Mouse (Mus musculus) right cerebral cortex, postnatal 25 days (tissue): ENCODE data around the gene Ism2.
A peak's percentile ranks its signal among the peaks of the same experiment; 100 is the strongest.
"Not testable (repeated sequence)": the region's sequence is repeated elsewhere in the genome, so short reads cannot be mapped to it uniquely, and the experiment has no call there.

Source experiments
- DNase-seq: peaks from one replicate; pipeline ENCODE4 v3.0.0; 2022

Ism2 gene

DNA sequence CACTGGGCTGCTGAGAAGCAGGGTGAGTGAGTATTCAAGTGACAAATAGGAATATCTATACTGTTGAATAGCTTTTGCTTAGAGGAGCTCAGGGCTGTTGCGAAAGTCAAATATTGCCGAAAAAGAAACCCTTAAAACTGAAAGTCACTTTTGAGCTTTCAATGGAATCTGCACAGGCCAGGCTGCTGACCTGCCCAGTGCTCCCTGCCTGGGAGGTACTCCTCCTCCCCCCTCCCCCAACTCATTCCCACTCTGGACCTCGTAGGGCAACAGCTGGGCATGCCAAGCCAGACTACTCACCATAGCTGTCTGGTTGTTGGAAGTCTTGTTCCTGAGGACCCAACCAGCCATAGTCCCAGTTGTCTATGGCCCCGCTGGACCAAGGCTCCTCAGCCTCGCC is 14.8 kb downstream of the Ism2 start:
- no peak for DNase-seq

DNA sequence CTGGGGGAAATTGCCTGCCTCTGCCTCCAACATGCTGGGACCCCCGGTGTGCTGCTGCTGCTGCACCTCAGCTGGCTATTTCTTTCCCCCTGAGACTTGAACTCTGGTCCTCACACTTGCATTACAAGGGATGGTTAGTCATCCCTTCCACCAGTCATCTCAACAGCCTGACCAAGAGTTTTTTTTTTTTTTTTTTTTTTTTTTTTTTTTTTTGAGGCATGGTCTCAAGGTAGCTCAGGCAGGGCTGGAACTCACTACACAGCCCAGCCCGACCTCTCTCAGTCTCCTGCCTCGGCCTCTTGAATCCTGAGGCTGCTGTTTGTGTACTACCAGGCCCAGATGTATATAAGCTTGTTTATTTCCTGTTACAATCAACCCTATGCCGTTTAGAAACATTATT is 15.2 kb downstream of the Ism2 start:
- no peak for DNase-seq

DNA sequence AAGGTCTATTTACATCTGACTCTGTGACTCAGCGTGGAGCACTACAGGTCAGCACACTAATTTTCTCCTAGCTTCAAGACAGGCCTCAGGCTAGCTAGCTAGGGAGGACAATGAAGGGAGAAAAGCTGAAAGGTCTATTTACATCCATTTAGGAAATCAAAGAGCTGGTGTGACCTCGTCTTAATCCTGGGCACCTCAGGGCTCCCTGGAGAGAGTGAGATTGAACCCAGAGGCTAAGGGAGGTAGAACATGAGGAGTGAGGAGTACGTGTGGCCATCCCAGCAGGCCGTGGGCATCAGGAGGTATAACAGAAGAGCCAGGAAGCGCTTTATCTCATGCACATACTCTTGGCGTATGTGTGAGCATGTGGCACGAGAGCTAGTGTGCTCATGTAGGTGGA is 15.8 kb downstream of the Ism2 start:
- no peak for DNase-seq

DNA sequence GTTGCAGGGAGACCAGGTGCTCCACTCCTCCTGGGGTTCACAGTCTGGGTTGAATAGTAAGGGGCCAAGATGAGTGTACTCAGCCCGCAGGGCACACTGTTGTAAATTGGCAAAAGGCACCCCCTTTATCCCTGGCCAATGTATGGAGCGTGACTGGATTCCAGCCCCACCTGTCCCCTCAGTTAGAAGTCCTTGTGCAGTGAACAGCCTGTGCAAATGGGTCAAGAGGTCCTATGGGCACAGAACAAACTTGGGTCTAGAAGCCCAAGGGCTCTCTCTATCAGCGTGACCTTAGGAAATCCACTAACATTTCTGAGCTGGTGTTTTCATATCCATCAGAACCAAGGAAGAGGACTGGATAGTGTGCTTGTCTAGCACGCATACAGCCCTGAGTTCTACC is 16.8 kb downstream of the Ism2 start:
- DNase-seq = no peak

DNA sequence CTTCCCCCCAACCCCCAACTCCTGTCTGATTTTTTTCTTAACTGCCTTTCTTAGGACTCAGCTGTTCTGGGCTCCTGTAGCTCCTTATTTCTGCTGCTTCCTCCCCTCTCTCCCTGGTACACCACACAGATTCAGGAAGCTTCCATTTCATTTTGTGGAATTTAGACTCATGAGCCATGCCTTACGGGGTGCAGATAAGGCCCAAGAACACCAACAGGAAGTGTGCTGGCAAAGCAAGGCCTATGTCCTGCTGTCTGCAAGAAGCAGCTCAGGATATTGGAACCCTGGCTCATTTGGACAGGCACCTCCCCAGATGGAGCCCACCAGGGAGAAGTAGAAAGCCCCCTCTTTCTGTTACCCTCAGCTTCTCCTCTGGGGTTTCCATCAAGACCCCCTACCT is 17.7 kb downstream of the Ism2 start:
- no peak for DNase-seq

DNA sequence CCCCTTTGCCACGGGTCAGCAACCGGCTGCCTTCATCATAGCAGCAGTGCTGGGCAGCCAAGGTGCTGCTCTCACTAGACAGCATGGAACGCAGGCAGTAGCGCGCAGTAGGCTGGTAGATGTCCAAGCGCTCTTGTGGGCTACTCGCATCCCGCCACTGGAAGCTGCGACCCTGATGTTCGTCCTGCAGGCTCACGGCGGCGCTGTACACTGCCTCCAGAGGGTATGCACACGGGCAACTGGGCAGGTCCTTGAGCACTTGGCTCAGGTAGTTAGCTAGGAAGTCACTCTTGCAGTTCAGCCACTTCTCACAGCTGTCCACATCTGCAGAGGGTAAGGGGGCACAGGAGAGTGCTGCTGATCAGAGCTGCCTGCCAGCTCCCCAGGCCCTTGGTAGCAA is 19.6 kb downstream of the Ism2 start:
- DNase-seq = no peak

DNA sequence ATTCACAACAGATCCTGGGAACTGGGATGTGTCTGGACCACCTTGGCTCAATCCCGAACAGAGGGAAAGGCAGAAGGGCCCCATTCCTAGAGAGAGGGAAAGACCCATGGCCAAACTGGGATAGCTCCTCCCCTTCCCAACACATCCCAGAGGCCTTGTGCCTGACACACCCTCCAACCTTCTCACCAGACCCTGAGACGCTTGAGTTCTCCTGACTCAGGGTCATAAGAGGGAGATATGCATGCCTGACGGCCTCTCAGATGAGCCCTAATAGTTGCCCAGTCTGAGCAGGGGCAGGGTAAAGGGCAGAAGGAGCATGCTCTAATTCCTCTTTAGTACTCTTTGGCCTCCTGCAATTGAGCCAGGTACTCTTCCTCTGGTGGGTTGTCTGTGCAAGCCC is 20.2 kb downstream of the Ism2 start:
- DNase-seq = no peak

DNA sequence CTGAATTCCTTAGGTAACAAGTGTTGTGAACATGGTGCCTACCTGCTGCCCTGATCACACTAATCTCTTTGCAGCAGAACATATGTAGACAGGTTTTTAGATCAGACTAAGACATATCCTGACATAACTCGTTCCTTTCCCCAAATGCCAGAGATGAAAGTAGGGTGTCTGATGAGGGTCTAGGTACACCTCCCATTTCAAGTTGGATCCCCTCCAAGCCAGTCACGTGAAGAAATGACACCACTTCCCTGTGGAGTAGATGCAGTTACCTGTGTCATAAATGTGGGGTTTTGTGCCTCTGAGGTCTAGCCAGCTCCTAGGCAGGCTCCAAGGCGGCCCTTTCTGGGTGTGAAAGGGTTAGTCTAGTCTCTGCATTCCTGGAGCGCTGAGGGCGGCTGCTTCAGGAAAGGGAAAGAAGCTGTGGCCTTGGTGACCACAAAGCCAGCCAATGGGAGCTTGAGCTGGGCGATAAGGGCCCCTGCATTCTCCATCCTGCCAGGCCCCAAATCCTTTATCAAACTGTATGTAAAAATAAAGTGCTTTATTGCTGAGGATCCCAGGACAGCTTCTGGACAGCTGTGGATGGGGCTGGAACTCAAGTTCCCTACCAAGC is 21.3 kb downstream of the Ism2 start:
- DNase-seq = no peak

DNA sequence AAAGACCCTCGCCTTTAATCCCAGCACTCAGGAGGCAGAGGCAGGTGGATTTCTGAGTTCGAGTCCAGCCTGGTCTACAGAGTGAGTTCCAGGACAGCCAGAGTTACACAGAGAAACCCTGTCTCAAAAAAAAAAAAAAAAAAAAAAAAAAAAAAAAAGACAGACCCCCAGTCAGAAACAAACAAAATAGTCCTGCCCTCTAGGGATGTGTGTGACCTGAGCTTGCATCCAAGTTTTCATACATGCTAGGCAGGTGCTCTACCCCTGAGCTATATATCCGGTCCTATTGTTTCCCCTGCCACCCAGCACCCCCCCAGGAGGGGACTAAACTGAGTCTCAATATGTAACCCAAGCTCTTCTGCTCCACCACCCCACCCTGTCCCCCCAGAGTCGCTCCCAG is 22.3 kb downstream of the Ism2 start:
- not testable (repeated sequence) for DNase-seq

DNA sequence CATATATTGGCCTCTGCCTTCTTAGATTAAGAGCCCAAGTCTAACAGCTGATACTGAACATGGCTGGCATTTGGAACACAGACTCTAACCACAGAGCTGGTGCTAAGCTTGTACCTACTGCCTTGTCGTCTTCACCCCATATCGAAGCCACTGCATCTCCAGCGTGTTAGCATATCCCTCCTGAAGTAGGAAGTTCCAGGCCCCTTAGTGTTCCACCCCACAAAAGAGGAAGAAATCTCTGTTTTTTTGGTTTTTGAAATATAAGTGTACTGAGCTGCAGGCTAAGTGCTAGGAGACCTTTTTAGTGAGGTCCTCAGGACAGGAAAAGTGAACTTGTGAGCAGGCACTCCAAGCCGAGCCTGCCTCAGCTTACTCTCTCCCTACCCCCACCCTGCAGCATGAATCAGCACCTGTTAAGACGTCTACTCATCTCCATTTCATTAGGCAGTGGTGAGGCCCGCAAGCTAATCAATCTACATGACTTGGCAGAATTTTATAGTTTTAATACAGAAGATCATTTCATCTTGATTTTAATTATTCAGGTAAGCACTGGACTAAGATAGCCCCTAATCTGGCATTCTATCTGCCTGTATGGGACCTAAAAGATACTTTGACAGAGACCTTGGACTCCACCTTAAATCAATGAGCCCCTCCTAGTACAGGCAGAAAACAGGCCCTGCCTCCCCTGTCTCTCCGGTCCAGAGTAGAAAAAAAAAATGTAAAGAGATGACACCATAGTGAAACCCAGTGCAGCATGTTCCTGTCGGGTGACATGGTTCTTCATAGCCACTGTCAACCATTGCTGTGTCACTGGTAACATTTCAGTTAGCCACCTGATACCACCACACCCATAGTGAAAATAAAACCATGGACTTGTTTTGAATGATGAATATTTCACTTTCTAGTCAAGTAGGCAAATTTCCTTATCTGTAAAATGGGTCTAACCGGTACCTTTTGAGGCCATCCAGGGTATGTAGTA is 24.4 kb downstream of the Ism2 start:
- no peak for DNase-seq

DNA sequence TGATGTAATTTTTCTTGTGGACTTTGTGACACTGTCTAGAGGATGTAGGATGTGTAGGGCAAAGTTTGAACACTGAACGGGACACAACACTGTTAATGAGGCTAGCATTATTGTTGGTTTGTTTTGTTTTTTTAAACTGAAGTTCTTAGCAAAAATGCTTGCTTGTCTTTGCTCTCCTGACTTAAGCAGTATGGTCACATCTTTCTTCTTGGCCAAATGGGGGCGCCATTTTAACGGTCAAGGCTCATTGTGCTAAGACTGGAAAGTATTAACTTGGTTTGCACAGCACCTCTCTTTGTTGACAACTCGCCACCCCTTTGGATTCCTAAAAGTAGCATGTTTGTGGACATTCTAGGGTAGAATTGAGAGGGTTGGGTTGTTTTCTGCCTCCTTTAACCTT is 31.8 kb downstream of the Ism2 start:
- no peak for DNase-seq

DNA sequence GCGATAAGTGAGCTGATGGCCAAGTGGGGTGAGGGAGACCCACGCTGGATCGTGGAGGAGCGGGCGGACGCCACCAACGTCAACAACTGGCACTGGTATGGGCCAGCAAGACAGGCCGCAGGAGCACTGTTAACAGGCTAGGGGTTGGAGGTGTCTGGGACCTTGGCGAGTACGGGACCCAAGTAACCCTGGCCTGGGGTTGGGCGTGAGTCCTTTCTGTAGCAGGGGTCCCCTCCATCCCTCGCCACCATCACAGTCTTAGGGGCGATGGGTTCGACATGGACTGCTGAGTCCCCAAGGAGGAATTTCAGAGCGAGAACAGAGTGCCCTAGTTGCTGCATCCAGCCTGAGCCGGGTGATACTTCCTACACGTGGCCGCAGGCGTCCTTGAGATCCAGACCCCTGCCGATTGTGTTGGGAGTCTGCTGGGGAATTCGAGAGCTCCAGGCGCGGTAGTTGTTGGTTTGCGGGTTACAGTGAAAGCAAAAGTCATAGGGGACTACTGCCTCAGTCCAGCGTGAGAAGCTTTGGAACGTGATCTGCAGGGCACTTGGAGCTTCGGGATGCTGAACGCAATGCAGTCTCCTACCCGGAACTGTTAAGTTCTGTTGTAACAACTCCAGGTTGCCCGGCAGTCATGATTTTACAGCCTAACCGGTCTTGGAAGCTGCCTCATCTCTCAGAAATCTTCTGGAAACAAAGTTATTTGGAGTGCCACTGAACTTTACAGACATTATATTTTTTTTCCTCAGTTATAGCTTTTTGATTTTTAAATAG is 32.5 kb downstream of the Ism2 start:
- peak; percentile 33 for DNase-seq

DNA sequence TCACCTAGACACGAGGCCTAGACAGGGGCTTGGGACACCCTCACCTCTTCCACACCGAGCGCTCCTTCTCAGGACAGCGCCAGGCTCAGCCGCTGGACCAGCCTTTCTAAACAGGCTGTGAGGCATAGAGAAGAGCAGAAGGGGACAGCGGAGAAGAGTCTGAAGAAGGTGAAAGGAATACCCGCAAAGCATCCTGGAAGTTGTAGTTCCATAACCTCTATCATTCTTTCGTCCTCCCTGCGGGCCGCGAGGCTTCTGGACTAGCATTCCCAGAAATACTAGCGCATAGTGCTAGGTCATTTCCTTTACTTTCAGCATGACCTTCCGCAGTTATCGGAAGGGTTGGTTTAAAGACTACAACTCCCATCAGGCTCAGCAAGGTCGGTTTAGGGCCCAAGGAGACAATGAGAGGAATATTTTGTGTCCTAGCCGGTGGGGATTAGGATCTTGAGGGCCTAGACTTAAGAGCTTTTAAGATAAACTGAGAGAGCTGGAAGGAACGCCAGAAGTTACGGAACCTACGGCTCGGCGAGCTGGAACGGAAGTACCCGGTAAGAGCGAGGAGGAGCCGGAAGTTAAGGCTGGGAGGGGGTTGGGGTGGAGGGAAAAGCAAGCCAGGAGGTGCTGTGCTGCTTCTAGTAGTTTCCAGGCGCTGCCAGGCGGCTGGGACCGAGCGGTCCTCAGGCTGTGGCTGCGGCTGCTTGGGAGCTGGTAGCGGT is 33.2 kb downstream of the Ism2 start, which contains the start of the genes Vipas39 and Ahsa1:
Gene Vipas39 (minus strand): TSS at position 149 of the 719 bp plus-strand sequence.
Gene Ahsa1 (plus strand): TSS at position 372 of the 719 bp plus-strand sequence.
- DNase-seq = peak; percentile 88

DNA sequence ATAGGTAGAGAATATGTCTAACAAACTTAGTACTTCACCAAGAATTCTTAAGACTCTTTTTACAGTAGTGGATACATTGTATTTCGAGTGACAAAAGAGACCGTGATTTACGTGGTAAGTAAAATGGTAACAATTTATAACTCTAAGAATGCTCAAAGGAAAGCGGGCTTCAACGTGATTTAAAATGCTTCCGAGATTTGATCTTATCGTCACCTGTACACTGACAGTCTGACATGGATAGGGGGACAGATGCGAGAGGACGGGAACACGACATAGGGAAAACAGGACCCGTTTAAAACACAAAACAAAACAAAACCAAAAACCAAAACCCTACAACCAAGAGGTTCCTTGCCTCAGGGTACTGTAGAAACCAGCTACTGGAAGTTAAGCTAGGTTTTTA is 34.1 kb downstream of the Ism2 start:
- DNase-seq = no peak

DNA sequence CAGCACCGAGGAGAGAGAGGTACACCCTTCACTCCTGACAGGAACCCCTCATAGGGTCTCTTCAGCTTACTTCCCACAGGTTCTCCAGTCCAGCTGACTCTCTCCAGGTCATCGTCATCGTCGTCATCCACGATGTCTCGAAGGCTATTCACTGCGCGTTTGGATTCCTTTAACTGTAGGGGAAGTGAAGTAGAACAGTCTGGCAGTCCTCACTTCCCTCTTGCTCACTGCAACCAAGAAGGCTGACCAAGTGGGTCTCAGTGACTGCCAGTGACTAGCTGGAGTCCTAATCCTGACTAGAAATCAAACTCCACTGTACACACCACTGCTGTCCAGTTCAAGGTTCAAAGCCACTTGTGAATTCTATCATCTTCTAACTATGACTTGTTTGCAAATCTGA is 38.9 kb downstream of the Ism2 start:
- DNase-seq = no peak

DNA sequence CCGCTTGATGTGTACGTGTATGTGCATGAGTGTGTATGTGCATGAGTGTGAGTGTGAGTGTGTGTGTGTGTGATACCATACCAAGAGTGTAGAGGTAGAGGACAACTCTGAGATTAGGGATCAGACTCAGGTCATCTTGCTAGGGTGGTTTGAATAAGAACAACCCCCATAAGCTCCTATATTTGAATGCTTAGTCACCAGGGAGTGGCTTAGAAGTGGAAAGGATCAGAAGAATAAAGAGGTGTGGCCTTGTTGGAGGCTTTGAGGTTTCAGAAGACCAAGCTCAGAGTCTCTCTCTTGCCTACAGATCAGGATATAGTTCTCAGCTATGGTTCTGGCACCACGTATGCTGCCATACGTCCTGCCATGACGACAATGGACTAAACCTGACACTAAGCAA is 42.9 kb downstream of the Ism2 start:
- no peak for DNase-seq

DNA sequence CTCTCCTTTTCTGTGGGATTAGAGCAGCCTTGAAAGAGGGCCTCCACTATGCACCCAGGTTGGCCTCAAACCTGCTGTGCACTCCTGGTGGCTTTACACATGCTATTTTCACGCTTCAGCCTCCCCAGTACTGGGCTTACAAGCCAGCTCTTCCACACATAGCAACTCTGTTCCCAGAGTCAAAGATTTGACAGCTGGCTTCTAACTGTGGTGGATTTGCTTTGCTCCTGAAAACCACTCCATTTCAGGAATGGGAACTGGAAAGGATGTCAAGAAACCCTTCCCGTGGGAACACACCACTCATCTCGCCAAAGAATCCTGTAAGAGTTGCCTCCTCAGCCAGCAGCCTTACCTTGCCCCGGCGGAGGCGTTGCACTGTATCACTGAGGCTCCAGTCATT is 45.6 kb downstream of the Ism2 start:
- DNase-seq = no peak

DNA sequence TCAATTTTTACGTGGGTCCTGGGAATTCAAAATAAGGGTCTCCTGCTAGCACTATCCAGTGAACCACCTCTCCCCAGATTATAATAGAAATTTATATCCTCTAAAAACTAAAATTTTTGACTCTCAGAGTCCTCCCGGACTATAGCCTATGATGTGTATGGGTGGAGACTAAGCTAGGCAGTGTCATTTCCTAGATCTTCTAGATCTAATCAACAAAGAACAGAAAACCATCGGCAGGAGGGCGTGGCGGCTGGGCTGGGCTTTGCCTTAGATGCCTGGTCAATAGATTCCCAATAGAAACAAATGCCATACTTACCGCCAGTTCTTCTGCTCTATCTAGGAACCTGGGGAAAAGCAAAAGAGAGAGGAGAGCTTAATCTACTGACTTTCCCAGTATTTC is 49.3 kb downstream of the Ism2 start:
- no peak for DNase-seq

DNA sequence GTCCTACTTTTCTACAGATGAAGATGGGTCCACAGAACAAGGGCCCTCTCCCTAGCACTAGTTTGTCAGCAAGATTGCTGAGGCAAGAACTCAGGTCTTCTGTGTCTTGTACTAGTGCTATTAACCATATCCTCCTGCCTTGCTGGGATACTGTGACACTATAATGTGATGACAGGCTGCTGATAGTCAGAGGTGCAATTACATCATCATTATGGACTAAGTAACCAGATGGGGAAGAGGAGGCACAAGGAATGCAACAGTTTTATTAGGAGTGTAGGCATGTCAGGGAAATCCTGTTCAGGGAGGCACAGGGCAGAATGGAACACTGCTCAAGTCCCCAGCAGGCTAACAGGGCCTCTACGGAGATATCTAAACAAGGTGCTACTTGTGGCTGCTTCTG is 60.9 kb downstream of the Ism2 start, which contains the start of gene Noxred1:
Gene Noxred1 (minus strand): TSS at position 101 of the 400 bp plus-strand sequence.
- no peak for DNase-seq

DNA sequence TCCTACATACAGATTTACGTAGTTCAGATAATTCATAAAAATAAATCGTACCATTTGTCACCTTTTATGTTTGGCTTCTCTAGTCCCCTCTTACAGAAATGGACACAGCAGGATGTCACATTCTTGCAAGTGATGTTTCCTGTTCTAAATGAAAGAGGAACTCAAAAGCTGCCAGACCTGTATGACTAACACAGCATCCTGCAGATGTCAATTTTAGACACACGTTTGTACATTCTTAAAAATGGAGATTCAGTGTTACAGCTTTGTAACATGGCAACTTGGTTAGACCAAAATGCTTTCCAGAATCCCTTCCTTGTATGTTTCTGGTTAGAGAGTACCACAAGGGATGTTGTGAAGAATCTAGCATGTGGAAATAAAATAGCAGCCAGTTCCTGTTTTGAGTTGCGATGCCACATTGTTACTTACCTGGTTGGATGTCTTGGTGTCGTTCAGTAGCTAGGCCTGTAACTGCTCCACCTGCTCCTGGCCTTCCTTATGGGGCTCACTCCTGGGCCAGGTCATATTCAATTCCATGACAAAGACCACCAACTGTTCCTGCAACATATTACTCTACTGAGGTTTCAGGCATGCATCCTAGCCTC is 62.5 kb downstream of the Ism2 start:
- DNase-seq = no peak

DNA sequence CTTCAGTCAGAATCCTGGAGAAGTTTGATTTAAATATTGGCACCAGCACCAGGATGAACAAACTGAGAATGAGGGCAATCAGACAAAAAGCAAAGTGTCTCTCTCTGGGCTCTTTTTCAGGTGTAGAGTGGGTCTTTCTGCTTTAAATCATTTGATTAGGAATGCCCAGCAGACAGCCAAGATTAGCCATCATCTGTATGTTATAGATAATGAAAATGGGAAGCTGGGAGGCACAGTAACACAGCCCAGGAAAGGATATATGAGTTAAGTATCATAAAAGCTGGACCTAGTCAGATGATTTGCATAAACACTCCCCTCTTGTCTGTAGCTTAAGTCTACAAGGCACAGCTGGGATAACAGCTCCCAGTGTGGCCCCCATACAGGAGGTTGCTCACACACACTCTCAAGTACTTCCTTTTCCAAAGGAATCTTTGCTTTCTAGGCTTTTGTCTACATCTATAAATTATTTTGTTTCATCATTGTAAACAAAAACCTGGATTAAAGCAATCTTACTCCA is 69.1 kb downstream of the Ism2 start:
- no peak for DNase-seq

DNA sequence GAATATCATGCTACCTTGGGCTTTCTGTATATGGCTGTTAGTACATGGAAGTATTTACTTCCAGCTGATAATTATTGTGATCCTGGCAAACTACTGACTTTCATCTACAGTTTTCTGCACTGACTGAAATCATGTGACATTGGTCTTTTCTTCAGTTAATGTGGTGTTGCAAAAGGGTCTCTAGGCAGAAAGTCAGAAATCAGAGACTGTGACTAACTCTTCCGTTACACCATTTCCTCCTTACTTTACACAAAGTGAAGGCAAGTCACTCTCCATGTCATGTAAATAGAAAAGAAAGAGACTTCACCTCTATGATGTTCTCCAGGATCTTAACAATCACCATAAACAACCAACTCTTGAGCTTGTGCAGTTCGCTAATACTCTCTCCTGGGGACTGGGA is 69.9 kb downstream of the Ism2 start:
- no peak for DNase-seq
